Mouse (Mus musculus) c-Kit-positive CD71-negative TER-119-negative erythroid progenitor cells, embryonic 14.5 days (primary cell): ENCODE data around the gene Gm11037.

Experiments
- DNase-seq: peaks from one replicate; pipeline ENCODE4 v3.0.0-alpha.2; 2013; ENCODE audit warnings: low read depth

The Gm11037 gene

DNA sequence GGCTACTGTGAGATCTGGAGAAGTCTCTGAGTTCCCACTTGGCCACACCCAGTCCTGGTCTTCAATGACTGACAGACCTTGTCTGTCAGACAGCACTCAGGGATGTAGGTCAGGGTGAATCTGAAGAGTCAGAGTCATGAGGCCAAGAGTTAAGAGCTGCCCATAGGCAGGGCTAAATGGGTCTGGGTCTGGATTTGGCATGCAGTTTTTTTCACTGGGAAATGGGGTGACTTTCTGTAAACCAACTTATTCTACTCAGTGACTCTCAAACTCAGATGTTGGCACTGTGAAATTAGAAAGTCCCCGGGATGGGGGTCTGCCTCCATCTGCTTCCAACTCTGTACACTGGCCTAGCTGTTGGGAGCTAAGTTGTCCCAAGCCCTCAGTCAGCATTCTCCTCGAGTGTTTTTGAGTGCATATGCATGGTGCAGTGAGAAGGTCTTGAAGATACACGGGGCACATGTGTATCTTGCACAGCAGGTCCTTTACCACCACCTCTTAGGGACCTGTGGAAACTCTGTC, 4.6 kb upstream of the Gm11037 start:
- no peak for DNase-seq

DNA sequence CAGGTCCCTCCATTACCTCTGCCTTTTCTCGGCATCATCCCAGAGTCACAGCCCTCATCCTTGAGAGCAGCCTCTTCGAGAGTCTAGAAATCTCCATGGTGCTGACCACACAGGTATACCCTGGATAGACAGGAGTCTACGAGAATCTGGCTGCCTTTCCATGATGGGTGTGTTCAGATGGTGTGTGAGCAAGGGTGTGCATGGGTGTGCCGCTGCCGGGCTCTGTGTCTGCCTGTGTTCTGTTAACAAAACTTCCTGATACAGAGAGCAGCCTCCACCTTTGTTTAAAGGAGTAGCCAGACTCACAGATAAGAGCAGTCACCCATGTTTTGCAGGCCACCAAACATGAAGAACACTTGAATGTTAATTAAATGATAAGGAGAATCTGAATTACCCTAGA, 3.5 kb upstream of the Gm11037 start:
- DNase-seq, result no peak

DNA sequence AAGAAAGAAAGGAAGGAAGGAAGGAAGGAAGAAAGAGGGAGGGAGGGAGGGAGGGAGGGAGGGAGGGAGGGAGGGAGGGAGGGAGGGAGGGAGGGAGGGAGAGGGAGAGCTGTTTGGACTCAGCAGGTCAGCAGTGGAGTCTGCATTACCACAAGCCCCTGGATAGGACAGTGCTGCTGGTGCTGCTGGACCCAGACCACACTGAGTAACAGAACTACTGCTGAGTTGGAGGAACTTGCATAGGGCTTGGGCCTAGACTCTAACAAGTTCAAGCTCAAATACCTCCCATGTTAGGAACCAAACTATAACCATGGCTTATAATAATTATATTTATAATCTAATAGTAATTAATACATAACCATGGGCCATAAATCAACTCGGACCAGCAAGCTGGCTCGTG, 2.4 kb upstream of the Gm11037 start:
- no peak for DNase-seq

DNA sequence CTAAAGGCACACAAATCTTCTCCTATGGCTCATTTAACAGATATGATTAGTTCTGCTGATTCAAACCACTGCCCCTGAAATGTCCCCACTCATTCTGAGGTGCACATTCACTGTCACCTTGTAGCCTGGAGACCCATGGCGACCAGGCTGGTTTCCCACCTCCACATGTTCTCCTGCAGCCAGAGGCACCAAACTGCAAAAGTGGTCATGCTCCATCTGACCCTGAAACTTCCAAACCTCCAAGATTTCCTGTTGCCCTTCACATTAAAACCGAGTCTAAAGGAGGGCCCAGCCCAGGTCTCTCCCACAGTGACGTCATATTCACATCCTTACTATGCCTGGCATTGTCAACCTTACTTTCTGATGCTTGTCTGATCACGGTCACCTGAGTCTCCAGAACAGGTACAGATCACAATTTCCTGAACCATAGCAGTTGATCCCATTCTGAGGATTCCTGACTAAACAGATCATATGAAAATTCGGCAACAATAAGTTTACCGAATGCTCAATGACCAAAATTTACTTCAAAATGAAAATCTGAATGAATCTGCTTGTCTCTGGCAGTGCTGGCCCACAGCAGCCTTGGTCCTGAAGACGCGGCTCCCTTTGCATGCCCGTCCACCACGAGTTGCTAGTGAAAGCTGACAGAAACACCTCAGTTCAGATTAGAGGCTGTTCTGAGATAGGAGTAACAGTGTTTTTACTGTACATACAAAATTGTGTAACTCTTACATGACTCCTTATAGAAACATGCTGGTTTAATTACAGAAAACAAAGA, 997 bp upstream of the Gm11037 start:
- no peak for DNase-seq

DNA sequence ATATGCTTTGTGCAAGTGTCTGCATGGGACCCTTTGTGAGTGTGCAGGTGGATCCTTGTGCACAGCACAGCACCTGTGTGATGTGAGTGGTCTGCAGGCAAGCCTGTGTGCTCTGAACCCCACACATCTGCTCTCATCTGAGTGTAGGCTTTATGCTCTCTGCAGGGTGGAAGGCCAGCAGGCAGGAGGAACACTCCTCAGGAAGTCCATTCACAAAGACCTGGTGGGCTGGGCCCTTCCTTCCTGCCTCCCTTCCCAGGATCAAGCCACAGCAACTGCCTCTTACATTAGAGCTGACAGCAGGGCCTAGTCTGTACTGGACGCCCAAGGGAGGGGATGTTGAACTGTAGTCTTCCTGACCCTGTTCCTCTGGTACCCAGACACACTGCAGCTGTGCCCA, 1.1 kb downstream of the Gm11037 start:
- no peak for DNase-seq

DNA sequence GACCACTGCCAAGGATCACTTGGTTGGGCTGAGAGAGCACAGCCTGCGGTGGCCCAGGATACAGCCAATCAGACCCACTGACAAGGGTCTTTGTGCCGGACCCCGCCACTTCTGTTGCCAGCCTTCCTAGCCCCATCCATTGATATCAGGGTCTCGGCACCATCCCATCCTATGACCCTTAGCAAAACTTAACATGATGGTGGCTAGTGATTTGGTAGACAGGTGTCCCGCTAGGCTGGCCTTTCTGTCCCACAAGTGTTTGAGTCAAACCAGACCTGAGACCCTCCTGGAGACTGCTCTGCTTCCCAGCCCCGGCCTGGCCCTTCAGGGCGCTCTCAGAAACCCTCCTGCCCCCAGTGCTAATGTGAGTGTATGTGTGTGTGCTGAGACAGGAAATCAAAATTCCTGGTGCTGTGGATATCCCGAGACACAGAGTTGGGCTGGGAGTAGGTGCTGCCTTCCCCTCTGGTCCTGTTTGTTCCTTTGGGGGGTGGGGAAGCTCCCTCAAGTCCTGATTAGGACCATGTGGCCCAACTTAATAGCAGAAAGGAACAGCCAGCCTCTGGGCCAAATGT, 1.6 kb downstream of the Gm11037 start:
- no peak for DNase-seq

DNA sequence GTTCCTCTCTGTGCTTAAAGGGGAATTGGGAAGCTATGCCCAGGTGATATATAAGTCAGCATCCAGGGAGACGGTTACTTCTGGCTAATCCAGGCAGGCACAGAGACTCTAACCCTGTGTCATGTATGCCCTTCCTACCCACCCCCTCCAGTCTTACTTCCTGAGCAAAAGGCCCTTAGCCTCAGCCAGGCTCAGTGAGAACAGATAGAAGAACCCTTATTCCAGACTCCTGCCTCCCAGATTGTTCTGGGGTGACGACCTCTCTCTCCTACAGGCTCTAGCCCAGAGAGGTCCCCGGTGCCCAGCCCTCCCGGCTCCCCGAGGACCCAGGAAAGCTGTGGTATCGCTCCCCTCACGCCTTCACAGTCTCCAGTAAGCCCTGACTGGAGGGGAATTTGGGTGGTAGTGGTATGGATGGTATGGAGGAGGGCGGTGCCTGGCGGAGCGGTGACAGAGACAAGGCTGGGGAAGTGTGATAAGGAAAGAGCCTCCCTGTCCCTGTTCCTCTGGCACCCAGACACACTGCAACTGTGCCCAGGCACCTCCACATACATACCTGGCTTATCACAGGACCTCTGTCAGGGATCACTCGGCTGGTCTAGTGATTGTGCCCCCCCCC, 2.3 kb downstream of the Gm11037 start:
- peak; percentile 31 for DNase-seq

DNA sequence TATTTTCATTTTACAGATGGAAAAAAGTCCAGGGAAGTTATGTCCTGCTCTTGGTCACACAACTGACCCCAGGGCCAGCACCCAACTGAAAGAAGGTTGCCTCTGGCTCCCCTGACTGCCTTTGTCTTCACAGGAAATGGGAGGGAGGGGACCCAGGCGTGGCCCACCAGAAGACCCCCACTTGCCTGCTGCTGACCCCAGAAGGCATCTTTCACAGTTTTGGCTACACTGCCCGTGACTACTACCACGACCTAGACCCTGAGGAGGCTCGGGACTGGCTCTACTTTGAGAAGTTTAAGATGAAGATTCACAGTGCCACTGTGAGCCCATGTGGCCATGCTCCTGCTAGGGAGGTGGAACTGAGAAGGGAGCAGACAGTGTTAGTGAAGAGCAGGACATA, 5.0 kb downstream of the Gm11037 start:
- DNase-seq, result no peak

DNA sequence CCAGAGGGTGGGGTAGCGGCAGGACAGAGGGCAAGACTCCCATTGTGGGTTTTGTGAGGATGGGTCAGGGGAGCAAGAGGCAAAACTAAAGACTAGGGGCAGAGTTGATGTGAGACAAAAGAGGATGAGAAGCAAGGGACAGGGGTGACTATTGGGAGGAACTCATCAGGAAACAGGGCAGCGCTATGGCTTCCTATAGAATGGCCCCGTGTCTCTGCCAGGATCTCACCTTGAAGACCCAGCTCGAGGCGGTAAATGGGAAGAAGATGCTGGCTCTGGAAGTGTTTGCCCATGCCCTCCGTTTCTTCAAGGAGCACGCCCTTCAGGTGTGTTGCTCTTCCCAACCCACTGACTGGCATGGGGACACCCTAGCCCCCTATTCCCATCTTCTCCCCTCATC, 5.5 kb downstream of the Gm11037 start:
- DNase-seq, result no peak

DNA sequence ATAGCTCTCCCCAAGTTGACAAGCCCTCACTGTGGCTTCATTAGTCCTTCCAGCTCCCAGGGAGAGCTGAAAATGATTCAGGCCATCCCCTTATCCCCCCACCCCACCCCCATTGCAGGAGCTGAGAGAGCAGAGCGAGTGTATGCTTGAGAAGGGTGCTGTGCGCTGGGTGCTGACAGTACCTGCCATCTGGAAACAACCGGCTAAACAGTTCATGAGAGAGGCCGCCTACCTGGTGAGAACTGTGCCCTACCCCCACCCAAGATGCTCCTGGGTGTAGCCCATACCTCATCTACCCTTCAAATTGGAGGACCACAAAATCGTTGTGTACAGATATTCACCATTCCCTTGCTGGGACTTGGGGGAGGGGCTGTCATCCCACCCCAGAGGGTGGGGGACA, 6.0 kb downstream of the Gm11037 start:
- DNase-seq, result no peak

DNA sequence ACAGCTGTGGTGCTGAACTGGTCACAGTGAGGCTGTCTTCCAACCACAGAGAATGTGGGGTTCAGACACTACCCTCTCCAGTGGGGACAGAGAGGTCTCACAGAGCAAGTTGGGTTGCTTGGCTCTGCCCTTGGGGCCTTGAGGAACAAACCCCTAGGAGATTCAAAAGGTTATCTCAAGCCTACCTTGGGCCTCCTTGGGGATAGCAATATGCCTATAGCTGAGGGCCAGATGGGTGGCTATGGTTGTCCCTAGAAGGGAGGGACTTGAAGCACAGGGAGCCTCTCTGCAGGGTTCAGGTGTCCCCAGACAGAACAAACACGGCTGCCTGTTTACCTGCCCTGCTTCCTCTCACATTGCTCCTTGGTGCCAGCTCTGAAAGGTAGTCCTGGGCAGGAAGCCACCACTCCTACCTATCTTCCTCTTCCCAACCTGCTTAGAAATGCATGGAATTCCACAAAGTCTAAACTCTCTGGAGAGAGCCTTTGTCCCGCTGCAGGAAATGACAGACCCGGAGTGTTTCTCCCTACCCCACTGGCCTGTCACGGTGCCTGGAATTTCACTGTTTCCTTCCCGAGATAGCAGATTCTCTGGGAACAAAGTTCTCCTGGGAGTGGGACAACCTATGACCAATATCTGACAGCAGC, 6.7 kb downstream of the Gm11037 start:
- DNase-seq, result no peak

DNA sequence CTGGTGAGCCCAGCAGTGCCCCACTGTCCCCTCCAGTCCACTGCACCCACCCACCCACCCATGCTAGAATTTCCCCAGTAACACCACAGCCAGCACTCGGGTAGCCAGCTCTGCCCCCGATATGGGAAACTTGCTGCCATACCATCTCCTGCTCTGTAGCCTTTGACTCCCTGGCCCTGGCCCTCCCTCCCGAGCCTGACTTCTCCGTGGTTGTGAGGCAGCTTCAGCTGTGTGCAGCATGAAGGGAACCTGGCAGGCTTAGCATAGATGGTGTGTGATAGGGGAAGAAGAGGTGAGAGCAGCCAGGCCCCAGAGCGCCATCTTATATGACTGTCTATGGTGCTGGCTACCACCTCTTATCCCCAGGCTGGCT, 7.2 kb downstream of the Gm11037 start:
- DNase-seq, result no peak

DNA sequence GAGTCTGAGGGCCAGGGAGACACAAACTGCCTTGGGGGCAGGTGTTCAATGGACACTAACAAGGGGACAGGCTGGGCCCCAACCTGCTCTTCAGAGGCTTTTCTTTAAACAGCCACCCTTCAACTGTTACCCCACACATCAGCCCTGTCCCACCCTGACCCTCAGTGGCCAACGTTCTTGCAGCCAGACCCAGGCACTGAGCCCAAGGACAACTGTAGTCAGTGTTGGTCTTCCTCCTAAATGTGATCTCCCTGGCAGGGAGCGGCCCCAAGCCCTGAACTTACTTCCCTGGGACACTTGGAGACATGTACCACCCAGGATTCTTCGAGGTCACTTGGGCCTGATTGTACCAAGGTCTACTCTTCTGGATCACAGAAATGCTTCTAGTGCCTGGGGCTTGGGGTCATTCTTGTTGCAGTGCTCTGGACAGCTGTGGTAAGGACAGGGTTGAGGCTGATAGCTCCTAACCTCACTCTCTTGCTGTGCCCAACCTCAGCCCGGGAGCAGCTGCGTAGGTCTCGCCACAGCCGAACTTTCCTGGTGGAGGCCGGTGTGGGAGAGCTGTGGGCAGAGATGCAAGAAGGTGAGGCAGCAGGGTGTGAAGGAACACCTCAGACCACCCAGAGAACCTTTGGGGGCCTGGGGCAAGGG, 8.2 kb downstream of the Gm11037 start:
- DNase-seq, result no peak

DNA sequence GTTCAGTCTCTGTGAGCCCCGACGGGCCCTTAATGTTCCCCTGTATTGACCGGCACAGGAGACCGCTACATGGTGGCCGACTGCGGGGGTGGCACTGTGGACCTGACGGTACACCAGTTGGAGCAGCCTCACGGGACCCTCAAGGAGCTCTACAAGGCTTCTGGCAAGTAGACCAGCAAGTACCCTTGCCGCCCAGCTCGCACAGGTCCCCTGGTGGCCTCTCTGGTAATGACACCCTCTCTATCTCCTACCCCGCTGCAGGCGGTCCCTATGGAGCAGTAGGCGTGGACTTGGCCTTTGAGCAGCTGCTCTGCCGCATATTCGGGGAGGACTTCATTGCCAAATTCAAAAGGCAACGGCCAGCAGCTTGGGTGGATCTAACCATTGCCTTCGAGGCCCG, 9.3 kb downstream of the Gm11037 start:
- DNase-seq, result no peak

DNA sequence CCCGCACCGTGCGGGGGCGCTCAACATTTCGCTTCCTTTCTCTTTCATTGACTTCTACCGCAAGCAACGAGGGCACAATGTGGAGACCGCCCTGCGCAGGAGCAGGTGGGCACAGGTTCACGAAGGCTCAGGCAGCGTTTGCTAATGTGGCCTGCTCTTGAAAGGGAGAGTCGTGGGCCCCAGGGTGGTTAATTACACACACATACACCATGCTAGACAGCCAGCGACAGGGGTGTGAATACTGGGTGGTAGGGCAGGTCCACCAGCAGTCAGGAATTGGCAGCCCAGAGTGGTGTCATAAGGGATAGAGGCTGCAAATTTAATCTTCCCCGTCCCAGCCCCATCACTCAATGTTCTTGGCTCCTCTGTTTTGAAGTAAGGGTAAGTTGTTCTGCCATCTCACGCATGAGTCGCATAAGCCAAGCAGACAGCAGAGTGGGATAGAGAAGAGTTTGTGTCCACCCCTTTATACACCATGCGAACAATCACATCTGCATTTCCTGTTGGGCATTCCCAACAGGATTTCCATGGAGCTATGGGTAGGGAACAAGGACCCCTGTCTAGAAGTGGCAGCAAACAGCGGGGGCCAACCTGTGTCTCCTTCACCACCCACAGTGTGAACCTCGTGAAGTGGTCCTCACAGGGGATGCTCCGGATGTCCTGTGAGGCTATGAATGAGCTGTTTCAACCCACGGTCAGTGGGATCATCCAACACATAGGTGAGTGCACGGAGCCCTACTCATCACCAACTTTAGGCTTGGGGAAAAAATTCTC, 9.9 kb downstream of the Gm11037 start:
- DNase-seq, result no peak

DNA sequence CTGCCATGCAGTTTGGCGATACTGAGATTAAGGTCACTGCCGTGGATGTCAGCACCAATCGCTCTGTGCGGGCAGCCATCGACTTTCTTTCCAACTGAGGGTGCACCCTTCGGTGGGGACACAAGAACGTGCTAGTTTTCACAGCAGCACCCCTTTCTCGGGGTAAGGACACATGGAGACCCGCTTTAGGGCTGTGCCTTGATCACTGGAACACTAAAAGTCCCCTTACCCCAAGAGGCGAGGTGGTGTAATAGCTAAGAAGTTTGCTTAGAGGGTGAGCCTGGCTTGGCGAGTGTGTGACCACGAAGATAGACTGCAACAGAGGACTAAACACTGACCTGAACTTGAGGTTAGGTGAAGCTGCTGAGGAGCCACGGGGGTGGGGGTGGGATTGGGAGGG, 11.8 kb downstream of the Gm11037 start:
- DNase-seq, result no peak

DNA sequence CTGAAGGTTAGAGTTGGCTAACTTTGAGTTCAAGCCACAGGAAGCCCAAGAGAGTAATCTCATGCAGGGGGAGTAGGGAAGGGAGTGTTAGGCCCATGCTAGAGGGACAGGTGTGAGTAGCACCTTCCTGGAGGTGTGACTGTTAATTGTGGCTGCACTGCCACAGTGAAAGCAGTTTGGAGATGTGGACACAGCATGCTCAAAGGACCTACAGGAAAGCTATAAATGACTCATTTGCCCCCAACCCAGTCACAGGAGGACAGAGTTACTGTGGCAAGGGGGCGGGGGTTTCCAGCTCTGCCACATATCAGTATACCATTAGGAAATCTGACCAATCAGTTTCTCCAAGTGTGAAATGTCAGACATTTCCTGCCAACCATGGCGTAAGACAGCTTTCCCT, 12.2 kb downstream of the Gm11037 start:
- DNase-seq, result no peak

DNA sequence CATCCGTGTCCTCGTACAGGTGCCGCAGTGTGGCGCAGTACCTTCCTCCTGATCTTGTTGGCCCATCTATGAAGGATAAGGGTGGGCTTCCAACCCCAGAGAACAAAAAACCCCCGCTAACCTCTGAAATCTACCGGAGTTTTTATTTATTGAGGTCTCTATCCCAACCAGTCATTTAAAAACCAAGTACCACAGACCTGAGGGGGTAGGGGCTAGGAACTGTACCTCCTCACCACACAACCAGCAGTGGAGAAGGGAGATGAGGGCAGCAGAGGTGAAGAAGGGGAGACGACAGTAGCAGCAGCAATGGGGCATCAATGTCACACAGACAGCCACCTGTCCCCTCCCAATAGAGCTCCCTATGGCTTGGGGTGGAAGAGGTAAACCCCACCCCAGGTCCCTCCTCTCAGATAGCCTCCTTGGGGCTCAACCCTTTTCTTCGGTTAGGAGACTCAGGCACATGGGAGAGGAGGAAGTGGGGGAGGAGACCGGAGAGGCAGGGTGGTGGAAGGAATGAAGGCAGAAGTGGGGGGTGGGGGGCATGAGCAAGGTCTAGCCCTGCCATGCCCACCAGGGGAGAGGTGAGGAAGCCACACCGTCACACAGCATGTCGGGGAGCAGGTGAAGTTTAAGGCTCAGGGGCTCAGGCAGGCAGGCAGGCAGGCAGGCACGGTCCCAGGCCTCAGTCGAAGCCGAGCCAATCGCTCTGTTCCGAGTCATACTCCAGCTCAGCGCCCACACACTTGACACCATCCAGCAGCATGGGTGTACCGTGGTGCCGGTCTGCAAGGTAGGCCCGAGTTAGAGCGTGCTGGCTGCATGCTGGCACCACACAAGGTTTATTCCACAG, 13.1 kb downstream of the Gm11037 start:
- DNase-seq, result no peak

DNA sequence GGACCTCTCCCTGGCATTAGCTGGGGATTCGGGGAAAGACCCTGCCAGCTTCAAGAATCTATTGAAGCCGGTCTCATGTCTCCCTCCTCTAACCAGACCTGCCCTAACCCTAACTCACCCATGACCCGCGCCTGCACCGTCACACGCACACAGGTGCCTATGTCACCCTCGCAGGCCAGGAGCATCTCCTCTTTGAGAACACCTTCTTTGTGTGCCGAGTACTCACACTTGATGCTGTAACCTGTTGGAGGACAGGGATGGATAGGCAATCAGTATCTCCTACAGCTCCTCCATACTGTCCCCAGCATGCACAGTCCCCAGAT, 13.7 kb downstream of the Gm11037 start:
- no peak for DNase-seq

DNA sequence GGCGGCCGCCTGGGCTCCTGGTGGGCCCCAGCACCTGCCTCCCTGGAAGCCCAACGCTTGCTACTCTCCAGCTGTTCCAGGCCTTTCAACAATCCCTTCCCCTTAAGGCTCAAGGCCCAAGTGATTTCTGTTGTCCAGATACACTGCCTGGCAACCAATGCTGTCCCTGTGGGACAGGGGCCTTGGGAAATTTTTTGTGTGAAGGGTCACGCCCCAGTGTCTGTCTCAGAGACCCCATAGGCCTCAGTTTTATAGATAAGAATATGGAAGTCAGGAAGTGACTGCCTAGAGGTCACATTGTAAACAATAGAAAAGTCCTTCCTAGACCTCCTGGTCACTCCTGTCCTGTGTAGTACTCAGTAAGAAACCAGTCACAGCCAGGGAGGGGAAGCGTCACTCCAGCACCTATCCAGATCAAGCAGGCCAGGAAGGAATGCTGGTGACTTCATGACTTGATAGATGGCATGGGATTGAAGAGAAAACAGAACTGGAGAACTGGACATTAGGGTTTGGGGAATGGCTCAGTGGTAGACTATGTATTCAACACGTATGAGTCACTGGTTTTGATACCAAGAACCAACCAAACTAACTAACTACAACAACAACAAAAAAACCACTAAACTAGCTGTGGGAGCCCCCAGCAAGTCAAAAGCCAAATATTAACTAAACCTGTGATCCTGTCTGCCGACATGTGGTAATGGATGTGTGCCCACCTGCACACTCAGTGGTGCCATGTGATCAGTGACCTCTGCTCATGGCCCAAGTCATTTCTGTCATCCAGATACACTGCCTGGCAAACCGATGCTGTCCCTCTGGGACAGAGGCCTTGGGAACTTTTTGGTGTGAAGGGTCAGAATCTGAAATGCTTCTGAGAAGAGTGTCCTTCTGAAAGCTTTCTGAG, 15.3 kb downstream of the Gm11037 start:
- no peak for DNase-seq
